Mouse (Mus musculus) embryonic fibroblast, embryonic 13.5 days (primary cell): ENCODE measurements around the gene Mtus2.

Source experiments
- CTCF ChIP-seq: IDR thresholded peaks from 2 replicates; pipeline ENCODE4 v1.5.1; 2011; ENCODE audit warnings: mild to moderate bottlenecking, control low read depth, low read length, moderate library complexity, borderline replicate concordance; ENCODE audit not compliant: insufficient read depth
- POLR2A ChIP-seq: IDR thresholded peaks from 2 replicates; pipeline ENCODE4 v1.6.1; 2011; ENCODE audit warnings: low read depth, mild to moderate bottlenecking, control low read depth, low read length, moderate library complexity

DNA sequence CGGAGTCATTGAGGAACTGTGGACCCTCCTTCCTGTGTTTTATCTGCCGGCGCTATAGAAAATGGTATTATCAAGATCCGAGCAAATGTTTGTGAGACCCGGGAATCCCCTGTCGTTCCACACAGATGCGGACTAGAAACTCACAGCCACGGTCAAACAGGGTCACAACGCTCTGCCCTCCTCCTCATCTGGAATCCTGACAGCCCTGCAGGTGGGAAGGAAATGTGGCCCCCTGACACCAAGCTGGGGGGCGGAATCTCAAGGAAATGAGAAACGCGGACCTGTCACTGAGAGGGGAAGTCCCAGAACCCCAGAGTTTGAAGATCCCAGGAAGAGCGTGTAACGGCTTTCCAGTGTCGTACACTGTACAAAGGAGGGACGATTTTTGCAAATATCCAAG is 396.3 kb downstream of the Mtus2 start:
- TF ChIP-seq CTCF: no peak
- TF ChIP-seq POLR2A: no peak
